Mouse (Mus musculus) heart, postnatal 0 days (tissue): ENCODE results near the gene Gm17655.

ENCODE experiments used
- CTCF ChIP-seq: IDR thresholded peaks from 2 replicates; pipeline ENCODE4 v1.5.1; 2016; ENCODE audit warnings: antibody characterized with exemption, control low read depth, low read depth
- EP300 ChIP-seq: IDR thresholded peaks from 2 replicates; pipeline ENCODE4 v1.6.1; 2016; ENCODE audit warnings: antibody characterized with exemption, low read depth

DNA sequence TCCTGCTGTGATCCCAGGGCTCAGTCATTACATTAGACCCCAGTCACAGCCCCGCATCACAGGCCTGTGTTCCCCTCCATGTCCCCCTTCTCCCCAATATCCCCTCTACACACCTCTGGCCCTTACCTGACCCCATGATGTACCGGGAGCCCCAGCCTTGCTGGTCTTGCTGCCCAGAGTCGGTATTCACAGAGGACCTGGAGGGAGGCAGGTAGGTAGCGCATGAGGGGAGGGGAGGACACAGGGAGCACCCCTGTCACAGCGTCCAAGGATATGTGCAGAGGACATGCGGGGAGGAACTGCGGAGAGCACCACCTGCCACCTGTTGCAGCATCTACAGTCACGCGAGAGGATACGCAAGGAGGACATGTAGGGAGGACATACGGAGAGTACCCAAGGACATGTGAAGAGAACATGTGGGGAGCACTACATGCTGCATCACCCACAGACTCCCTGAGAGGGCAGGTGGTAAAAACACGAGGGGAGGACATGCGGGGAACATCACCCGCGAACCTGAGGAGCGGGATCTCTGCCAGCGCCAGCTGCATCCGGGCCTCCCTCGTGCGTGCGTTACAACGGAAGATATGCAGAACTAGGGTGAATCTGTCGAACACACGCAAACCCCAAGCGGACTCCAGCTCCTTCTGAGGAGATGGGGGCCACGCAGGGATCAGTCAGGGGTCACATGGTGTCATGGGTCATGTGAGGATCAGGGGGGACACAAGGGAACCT, 34.0 kb upstream of the Gm17655 start:
- no peak for TF ChIP-seq CTCF
- no peak for TF ChIP-seq EP300
